Mouse (Mus musculus): ENCODE measurements around the gene Pde7b.

DNA sequence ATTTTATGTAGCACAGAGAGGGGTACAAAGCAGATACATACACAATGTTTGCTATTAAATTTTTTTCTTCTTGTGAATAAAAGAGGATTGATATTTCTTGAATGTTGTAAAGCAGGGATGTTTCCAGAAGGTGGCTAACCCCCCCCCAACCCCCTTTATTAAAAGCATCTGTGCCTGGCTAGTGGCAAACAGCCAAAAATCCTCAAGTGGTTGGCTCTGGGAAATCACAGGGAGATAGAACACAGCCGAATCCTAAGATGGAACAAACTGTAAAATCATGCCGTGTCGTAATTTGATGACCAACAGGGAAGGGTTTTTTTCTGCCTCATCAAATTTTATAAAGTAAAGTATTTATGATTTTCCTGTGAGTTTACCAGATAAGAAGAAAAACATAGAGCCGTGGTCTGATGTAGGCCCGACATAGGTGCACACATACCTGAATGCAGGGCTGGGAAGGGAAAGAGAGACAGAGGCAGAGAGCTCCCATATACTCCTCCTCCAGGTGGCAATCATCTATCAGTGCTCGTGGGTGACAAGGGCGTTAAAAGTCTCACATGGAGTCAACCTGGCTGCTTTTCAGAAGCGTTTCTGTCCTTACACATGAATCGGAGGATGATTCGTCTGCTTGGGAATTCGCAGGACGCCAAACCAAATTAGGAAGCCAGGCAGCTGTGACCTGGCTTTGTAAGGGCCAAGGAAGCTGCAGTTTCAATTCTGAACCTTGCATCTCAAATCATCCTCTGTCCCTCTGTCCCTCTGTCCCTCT, 67.4 kb downstream of the Pde7b start:
- no peak for TF ChIP-seq CTCF (conservative IDR thresholded peaks at IDR 0.05; ENCODE audit: insufficient read depth, insufficient read length, low read depth, low read length)
- TF ChIP-seq POLR2A (IDR thresholded peaks at IDR 0.05; ENCODE audit: low read depth, low read length): no peak
